Mouse (Mus musculus): ENCODE results near the gene Ccin.

GRCm38 (mm10) chr4:43984326-43984725 is 1.0 kb downstream of the Ccin start:
- TF ChIP-seq FLI1 (IDR thresholded peaks at IDR 0.05; ENCODE audit: low read length): no peak
- no peak for TF ChIP-seq GATA1 (IDR thresholded peaks at IDR 0.05; ENCODE audit: borderline replicate concordance, low read length)

Measured in megakaryocyte, embryonic 14.5 days (primary cell).